Mouse (Mus musculus): ENCODE data around the gene Pcp4l1.
A peak's percentile ranks its signal among the peaks of the same experiment; 100 is the strongest.
"Not testable (repeated sequence)": the region's sequence is repeated elsewhere in the genome, so short reads cannot be mapped to it uniquely, and the experiment has no call there.

The Pcp4l1 gene

GRCm38 (mm10) chr1:171195887-171196397 is at the start of gene Pcp4l1:
Gene Pcp4l1, minus strand, starts transcription at chr1:171196268.
- DNase-seq (ENCODE audit: low read depth in 2 of 2, low spot score in 2 of 2): no peak

- no peak for DNase-seq (ENCODE audit: low read depth in 2 of 2, low spot score in 2 of 2)
Observed at GRCm38 (mm10) chr1:171245353-171245752, 49.3 kb upstream of the Pcp4l1 start.

- not testable (repeated sequence) for DNase-seq (ENCODE audit: low read depth in 2 of 2, low spot score in 2 of 2)
Observed at GRCm38 (mm10) chr1:171241952-171242351, 45.9 kb upstream of the Pcp4l1 start.

- DNase-seq (ENCODE audit: low read depth in 2 of 2, low spot score in 2 of 2): no peak
Observed at GRCm38 (mm10) chr1:171240911-171241310, 44.8 kb upstream of the Pcp4l1 start.

- DNase-seq (ENCODE audit: low read depth in 2 of 2, low spot score in 2 of 2): no peak
Observed at GRCm38 (mm10) chr1:171239992-171240744, 44.1 kb upstream of the Pcp4l1 start.

GRCm38 (mm10) chr1:171238463-171238862 is 42.4 kb upstream of the Pcp4l1 start:
- DNase-seq (ENCODE audit: low read depth in 2 of 2, low spot score in 2 of 2): peak; percentile 32 to 37

GRCm38 (mm10) chr1:171237438-171237837 is 41.4 kb upstream of the Pcp4l1 start:
- no peak for DNase-seq (ENCODE audit: low read depth in 2 of 2, low spot score in 2 of 2)

- DNase-seq (ENCODE audit: low read depth in 2 of 2, low spot score in 2 of 2): no peak
Observed at GRCm38 (mm10) chr1:171235791-171236190, 39.7 kb upstream of the Pcp4l1 start.

GRCm38 (mm10) chr1:171234538-171234937 is 38.5 kb upstream of the Pcp4l1 start:
- no peak for DNase-seq (ENCODE audit: low read depth in 2 of 2, low spot score in 2 of 2)

- no peak for DNase-seq (ENCODE audit: low read depth in 2 of 2, low spot score in 2 of 2)
Observed at GRCm38 (mm10) chr1:171234126-171234525, 38.1 kb upstream of the Pcp4l1 start, which contains the start of gene Fcer1g. Gene Fcer1g, minus strand, starts transcription at chr1:171234365.

GRCm38 (mm10) chr1:171232800-171233730 is 37.0 kb upstream of the Pcp4l1 start:
- no peak for DNase-seq (ENCODE audit: low read depth in 2 of 2, low spot score in 2 of 2)

GRCm38 (mm10) chr1:171232348-171232747 is 36.3 kb upstream of the Pcp4l1 start:
- no peak for DNase-seq (ENCODE audit: low read depth in 2 of 2, low spot score in 2 of 2)

GRCm38 (mm10) chr1:171231844-171232243 is 35.8 kb upstream of the Pcp4l1 start:
- DNase-seq (ENCODE audit: low read depth in 2 of 2, low spot score in 2 of 2): no peak

- no peak for DNase-seq (ENCODE audit: low read depth in 2 of 2, low spot score in 2 of 2)
Observed at GRCm38 (mm10) chr1:171230215-171230614, 34.1 kb upstream of the Pcp4l1 start.

- DNase-seq (ENCODE audit: low read depth in 2 of 2, low spot score in 2 of 2): no peak
Observed at GRCm38 (mm10) chr1:171229750-171230149, 33.7 kb upstream of the Pcp4l1 start.

- no peak for DNase-seq (ENCODE audit: low read depth in 2 of 2, low spot score in 2 of 2)
Observed at GRCm38 (mm10) chr1:171227879-171228278, 31.8 kb upstream of the Pcp4l1 start.

- DNase-seq (ENCODE audit: low read depth in 2 of 2, low spot score in 2 of 2): no peak
Observed at GRCm38 (mm10) chr1:171226780-171227179, 30.7 kb upstream of the Pcp4l1 start.

- DNase-seq (ENCODE audit: low read depth in 2 of 2, low spot score in 2 of 2): no peak
Observed at GRCm38 (mm10) chr1:171224857-171225256, 28.8 kb upstream of the Pcp4l1 start, which contains the start of gene Apoa2. Gene Apoa2, plus strand, starts transcription at chr1:171225054.

GRCm38 (mm10) chr1:171223796-171224195 is 27.7 kb upstream of the Pcp4l1 start:
- no peak for DNase-seq (ENCODE audit: low read depth in 2 of 2, low spot score in 2 of 2)

GRCm38 (mm10) chr1:171223168-171223567 is 27.1 kb upstream of the Pcp4l1 start:
- no peak for DNase-seq (ENCODE audit: low read depth in 2 of 2, low spot score in 2 of 2)
